Mouse (Mus musculus) neural tube, embryonic 11.5 days (tissue): ENCODE measurements around the gene Braf. TPM values are rescaled to one million over a fixed set of nuclear protein-coding genes. Genes with fewer than 3 reads are reported as not detected.
A peak's percentile ranks its signal among the peaks of the same experiment; 100 is the strongest.
"Not testable (repeated sequence)": the region's sequence is repeated elsewhere in the genome, so short reads cannot be mapped to it uniquely, and the experiment has no call there.

Experiments
- ATAC-seq: fragments of 200-750 bp; cut with Nextera tagmentation; 2 replicates; pipeline ENCODE4 v1.8.0; 2017; ENCODE audit warnings: moderate number of reproducible peaks, mild to moderate bottlenecking, moderate TSS enrichment, moderate library complexity; ENCODE audit not compliant: insufficient read depth, low FRiP score, low TSS enrichment
- DNase-seq: peaks from one replicate; pipeline ENCODE4 v3.0.0-alpha.2; 2015; ENCODE audit warnings: low spot score
- H3K27ac ChIP-seq: fragments of 300-500 bp; sonication (generic); 2 replicates; pipeline ENCODE4 v1.5.1; 2014; ENCODE audit warnings: low read depth, mild to moderate bottlenecking, low read length
- H3K27me3 ChIP-seq: fragments of 300-500 bp; sonication (generic); 2 replicates; pipeline ENCODE4 v1.6.1; 2014; ENCODE audit warnings: mild to moderate bottlenecking, low read length, mixed read lengths; ENCODE audit not compliant: control insufficient read depth, insufficient read depth
- H3K36me3 ChIP-seq: fragments of 300-500 bp; sonication (generic); 2 replicates; pipeline ENCODE4 v1.6.1; 2014; ENCODE audit warnings: mild to moderate bottlenecking, low read length, moderate library complexity, mixed read lengths; ENCODE audit not compliant: control insufficient read depth, insufficient read depth
- H3K4me1 ChIP-seq: fragments of 300-500 bp; sonication (generic); 2 replicates; pipeline ENCODE4 v1.6.1; 2014; ENCODE audit warnings: low read length, mixed read lengths; ENCODE audit not compliant: control insufficient read depth, insufficient read depth
- H3K4me2 ChIP-seq: fragments of 300-500 bp; sonication (generic); 2 replicates; pipeline ENCODE4 v1.6.1; 2014; ENCODE audit warnings: low read depth, mild to moderate bottlenecking, moderate library complexity
- H3K4me3 ChIP-seq: fragments of 300-500 bp; sonication (generic); 2 replicates; pipeline ENCODE4 v1.5.1; 2014; ENCODE audit warnings: low read depth, low read length
- H3K9ac ChIP-seq: fragments of 300-500 bp; sonication (generic); 2 replicates; pipeline ENCODE4 v1.6.1; 2014; ENCODE audit warnings: mild to moderate bottlenecking, low read length
- H3K9me3 ChIP-seq: fragments of 300-500 bp; sonication (generic); 2 replicates; pipeline ENCODE4 v1.6.1; 2016; ENCODE audit warnings: low read length; ENCODE audit not compliant: control insufficient read depth
- WGBS: fragments of 180-500 bp; shearing (Covaris S2); extraction: QIAGEN DNeasy Blood & Tissue Kit; methylation state at CpG from one replicate; pipeline ENCODE4 v1.1.7; 2014; 5-methylcytosine and 5-hydroxymethylcytosine counted together
- polyA plus RNA-seq: library from polyadenylated mRNA; unstranded; fragments of >200 nt; fragmentation: Nextera tagmentation; extraction: Ambion mirVana; gene quantifications from 2 replicates; pipeline ENCODE4 v1.2.1, GENCODE M21; 2014

Gene Braf
- polyA plus RNA-seq, 1 experiment from 2014 or later, result 22.1 TPM

DNA sequence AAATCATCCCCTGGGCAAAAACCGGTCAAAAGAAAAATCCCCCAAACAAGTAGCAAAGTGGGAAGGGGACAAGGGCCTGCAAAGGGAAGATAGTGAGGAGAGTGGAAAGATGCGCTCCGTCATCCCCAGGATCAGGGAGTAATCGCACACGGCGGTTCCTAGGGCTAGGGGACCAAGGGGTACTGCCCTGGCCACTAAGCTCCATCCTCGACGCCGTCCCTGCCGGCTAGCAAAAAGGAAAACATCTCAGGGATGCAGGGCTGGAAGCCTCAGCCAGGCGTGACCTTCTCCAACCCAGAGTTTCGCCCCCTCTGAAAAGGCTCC, 759 bp downstream of the Braf start:
- Histone ChIP-seq H3K9ac (peak overlapping the region; percentile 83), H3K4me3 (peak overlapping the region; percentile 72), H3K4me2 (peak overlapping the region; percentile 64), H3K4me1 (peaks cover 9% of the 10 kb centered on the region), H3K27me3 (no peaks in the 10 kb centered on the region), H3K36me3 (no peaks in the 10 kb centered on the region), H3K27ac (peak overlapping the region; percentile 92), H3K9me3 (no peaks in the 10 kb centered on the region)
- under 1% methylated on average over 12 of the region's 12 CpGs for WGBS
- DNase-seq (peak; percentile 53), ATAC-seq (peak; percentile 70)

DNA sequence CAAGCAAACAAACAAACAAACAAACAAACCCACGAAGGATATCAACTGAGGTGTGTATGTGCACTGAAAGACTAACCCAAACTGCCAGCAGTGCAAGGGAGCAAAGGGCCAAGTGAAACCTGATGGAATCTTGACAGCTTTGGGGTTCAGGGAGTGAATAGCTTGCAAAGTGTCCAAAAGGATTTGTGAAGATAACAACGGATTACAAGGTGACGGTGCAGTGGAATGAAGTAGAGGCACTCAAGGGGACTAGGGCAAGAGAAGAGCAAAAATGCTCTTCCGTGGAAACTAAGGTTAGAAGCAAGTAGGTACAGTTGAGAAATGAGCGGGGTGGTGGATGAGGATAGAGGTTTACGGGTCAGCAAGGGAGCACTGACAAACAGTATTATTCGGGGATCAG, 1.2 kb downstream of the Braf start:
- Histone ChIP-seq H3K9me3 (no peaks in the 10 kb centered on the region), H3K4me2 (peak overlapping the region; percentile 64), H3K27ac (no peak overlapping the region; the same call in 1 of the 2 replicates), H3K27me3 (no peaks in the 10 kb centered on the region), H3K36me3 (no peaks in the 10 kb centered on the region), H3K4me3 (peak overlapping the region; percentile 72), H3K9ac (peak overlapping the region; percentile 83), H3K4me1 (peaks cover 9% of the 10 kb centered on the region)
- ATAC-seq (no peak), DNase-seq (no peak)
- WGBS, result under 1% methylated on average over 7 of the region's 7 CpGs

DNA sequence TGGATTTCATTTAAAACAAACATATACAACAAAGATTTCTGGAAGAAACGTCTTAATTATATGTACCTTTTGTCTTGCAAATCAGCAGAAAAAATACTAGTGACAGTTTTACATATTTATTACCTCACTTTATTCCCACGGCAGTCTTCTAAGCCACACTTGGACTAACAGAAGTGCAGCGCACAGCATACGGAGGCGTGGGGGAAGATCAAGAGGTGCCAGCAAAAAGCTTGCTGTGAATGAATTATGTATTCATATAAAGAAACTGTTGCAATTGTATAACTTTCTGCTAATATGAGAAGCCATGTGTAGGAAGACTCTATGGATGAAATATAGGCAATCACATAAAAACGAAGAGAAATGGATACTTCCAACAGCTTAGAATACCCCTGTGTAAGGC, 6.7 kb downstream of the Braf start:
- Histone ChIP-seq H3K27me3 (no peaks in the 10 kb centered on the region), H3K9me3 (no peaks in the 10 kb centered on the region), H3K4me1 (peaks cover 4% of the 10 kb centered on the region), H3K4me2 (no peak overlapping the region), H3K36me3 (no peaks in the 10 kb centered on the region), H3K4me3 (no peak overlapping the region), H3K9ac (no peak overlapping the region), H3K27ac (no peak overlapping the region)
- DNase-seq (no peak), ATAC-seq (no peak)
- 77% methylated on average over 6 of the region's 6 CpGs for WGBS

DNA sequence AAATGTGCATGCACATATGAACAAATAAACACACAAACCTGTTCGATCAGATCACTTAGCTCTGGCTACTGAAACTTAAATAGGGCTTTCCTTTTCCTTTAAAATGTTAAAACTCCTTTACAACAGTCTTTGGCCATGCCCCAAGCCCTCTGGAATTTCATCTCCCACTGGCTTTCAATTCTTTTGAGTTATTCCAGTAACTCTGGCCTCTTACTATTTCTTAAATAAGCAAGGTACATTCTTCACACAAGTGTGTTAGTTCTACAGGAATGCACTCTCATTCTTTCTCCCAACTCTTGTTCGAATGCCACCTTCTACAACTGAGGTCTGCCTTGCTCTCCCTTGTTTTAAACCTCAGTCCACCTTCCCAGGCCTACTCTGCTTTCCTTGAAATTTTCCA, 8.2 kb downstream of the Braf start:
- H3K27me3 ChIP-seq, result no peaks in the 10 kb centered on the region
- no peaks in the 10 kb centered on the region for H3K36me3 ChIP-seq
- no peak overlapping the region for H3K4me2 ChIP-seq
- H3K4me3 ChIP-seq, result no peak overlapping the region
- H3K4me1 ChIP-seq, result no peaks in the 10 kb centered on the region
- H3K9me3 ChIP-seq, result no peaks in the 10 kb centered on the region
- no peak overlapping the region for H3K9ac ChIP-seq
- DNase-seq (no peak), ATAC-seq (no peak)
- H3K27ac ChIP-seq, result no peak overlapping the region
- WGBS, result 93% methylated on average over 2 of the region's 2 CpGs

DNA sequence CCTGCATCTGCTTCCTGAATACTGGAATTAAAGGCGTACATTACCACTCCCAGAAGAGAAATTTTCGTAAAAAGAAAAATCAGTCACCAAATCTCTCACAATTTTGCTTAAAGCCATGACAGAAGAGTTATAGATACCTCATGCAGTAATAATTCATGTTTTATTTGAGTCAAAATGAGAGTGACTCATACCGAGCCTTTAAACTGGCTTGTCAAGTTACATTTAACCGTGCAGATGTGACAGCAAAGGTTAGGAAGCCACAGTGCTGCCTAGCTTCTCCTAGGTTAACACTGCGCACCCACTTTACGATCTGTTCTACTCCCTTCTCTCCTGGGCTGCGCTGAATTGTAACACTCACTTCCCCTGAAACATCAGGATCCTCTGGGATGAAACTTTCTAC, 10.9 kb downstream of the Braf start:
- H3K9me3 ChIP-seq, result no peaks in the 10 kb centered on the region
- 84% methylated on average over 7 of the region's 7 CpGs for WGBS
- no peak overlapping the region for H3K4me3 ChIP-seq
- H3K9ac ChIP-seq, result no peak overlapping the region
- H3K36me3 ChIP-seq, result no peaks in the 10 kb centered on the region
- DNase-seq, result no peak
- no peaks in the 10 kb centered on the region for H3K27me3 ChIP-seq
- H3K4me1 ChIP-seq, result no peaks in the 10 kb centered on the region
- ATAC-seq, result no peak
- H3K27ac ChIP-seq, result no peak overlapping the region
- no peak overlapping the region for H3K4me2 ChIP-seq

DNA sequence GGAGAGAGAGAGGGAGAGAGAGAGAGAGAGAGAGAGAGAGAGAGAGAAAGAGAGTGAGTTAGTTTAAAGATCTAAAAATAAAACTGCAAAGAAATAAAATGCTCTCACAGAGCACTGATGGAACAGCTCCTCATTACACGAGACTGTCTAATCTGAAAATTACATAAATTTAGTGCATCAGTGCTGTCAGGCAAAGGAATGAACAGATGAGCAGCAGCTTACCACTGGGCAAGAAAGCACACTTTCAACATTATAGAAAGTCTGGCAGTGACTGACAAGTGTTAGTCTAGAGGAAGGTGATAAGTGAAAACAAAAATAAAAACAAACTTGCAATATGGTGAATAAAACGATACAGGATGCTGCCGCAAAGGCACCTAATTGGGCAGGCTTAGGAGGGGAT, 11.9 kb downstream of the Braf start:
- H3K9ac ChIP-seq, result no peak overlapping the region
- H3K4me3 ChIP-seq, result no peak overlapping the region
- WGBS, result 83% methylated on average over 3 of the region's 3 CpGs
- H3K27ac ChIP-seq, result no peak overlapping the region
- H3K9me3 ChIP-seq, result no peaks in the 10 kb centered on the region
- H3K36me3 ChIP-seq, result no peaks in the 10 kb centered on the region
- no peak overlapping the region for H3K4me2 ChIP-seq
- no peak for ATAC-seq
- H3K27me3 ChIP-seq, result no peaks in the 10 kb centered on the region
- DNase-seq, result no peak
- H3K4me1 ChIP-seq, result no peaks in the 10 kb centered on the region

DNA sequence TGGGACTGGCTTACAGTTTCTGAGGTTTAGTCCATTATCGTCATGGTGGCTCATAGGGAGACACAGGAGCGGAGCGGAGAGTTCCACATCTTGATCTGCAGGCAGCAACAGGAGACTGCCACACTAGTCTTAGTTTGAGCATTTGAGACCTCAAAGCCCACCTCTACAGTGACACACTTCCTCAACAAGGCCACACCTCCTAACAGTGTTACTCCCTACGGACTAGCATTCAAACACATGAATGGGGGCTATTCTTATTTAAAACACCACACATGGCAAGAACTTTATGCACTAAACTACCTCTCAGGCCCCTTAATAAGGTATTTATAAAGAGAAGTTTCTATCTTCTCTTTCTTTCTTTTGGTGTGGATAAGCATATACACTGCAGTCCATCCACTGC, 19.6 kb downstream of the Braf start:
- no peaks in the 10 kb centered on the region for H3K9me3 ChIP-seq
- no peak overlapping the region for H3K4me3 ChIP-seq
- DNase-seq (no peak), ATAC-seq (no peak)
- H3K9ac ChIP-seq, result no peak overlapping the region
- H3K4me2 ChIP-seq, result no peak overlapping the region
- no peaks in the 10 kb centered on the region for H3K4me1 ChIP-seq
- H3K27me3 ChIP-seq, result no peaks in the 10 kb centered on the region
- H3K36me3 ChIP-seq, result no peaks in the 10 kb centered on the region
- 95% methylated on average over 4 of the region's 4 CpGs for WGBS
- H3K27ac ChIP-seq, result no peak overlapping the region

DNA sequence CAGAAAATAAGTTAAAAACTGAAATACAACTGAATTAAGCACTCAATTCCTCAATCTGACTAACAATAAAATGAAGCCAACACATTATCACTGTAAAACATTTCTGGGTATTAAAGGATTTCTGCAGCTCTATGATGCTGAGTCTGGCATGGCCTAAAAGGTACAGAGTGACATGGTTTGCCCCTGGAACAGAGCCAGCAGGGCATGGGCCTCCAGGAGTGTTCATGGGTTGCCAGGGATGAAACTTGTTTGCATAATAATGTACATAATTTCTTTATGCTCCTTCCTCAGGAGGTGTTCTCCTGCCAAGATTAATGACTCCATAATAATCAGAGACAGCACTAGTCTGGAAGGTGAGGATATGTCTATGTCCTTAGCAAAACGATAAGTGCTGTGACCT, 32.1 kb downstream of the Braf start:
- no peaks in the 10 kb centered on the region for H3K36me3 ChIP-seq
- H3K27ac ChIP-seq, result no peak overlapping the region
- no peak overlapping the region for H3K9ac ChIP-seq
- DNase-seq (no peak), ATAC-seq (no peak)
- no peak overlapping the region for H3K4me3 ChIP-seq
- 91% methylated on average over 1 of the region's 1 CpGs for WGBS
- H3K27me3 ChIP-seq, result no peaks in the 10 kb centered on the region
- no peak overlapping the region for H3K4me2 ChIP-seq
- H3K4me1 ChIP-seq, result no peaks in the 10 kb centered on the region
- no peaks in the 10 kb centered on the region for H3K9me3 ChIP-seq

DNA sequence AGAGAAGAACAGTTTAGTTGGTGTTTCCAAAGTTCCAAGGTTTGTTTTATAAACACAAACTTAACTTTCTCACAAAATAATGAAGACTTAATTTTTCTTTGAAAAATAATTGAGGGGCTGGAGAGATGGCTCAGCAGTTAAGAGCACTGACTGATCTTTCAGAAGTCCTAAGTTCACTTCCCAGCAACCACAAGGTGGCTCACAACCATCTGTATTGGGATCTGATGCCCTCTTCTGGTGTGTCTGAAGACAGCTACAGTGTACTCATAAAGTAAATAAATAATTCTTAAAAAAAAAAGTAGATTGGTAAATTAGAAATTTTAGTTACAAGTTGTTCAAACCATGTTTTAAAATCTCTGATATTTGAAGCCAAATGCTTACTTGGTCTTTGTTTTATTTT, 38.4 kb downstream of the Braf start:
- H3K9ac ChIP-seq, H3K4me3 ChIP-seq, H3K27ac ChIP-seq, H3K4me1 ChIP-seq, H3K27me3 ChIP-seq, H3K36me3 ChIP-seq, H3K9me3 ChIP-seq, DNase-seq, ATAC-seq, H3K4me2 ChIP-seq: not testable (repeated sequence)
